Mouse (Mus musculus) stomach, postnatal 0 days (tissue): Measurements from ENCODE around the gene Cacng1. TPM values are rescaled to one million over a fixed set of nuclear protein-coding genes. Genes with fewer than 3 reads are reported as not detected.
A peak's percentile ranks its signal among the peaks of the same experiment; 100 is the strongest.

Experiments
- ATAC-seq: fragments of 200-750 bp; cut with Nextera tagmentation; 2 replicates; pipeline ENCODE4 v1.8.0; 2017; ENCODE audit not compliant: low FRiP score, low TSS enrichment
- DNase-seq: peaks from one replicate; pipeline ENCODE4 v3.0.0-alpha.2; 2016; ENCODE audit warnings: low spot score
- H3K27ac ChIP-seq: fragments of 300-500 bp; sonication (generic); replicated peaks from 2 replicates; pipeline ENCODE4 v1.5.1; 2014; ENCODE audit warnings: mild to moderate bottlenecking, control low read depth
- H3K27me3 ChIP-seq: fragments of 300-500 bp; sonication (generic); 2 replicates; pipeline ENCODE4 v1.6.1; 2014; ENCODE audit warnings: low read length; ENCODE audit not compliant: control insufficient read depth, insufficient read depth
- H3K36me3 ChIP-seq: fragments of 300-500 bp; sonication (generic); 2 replicates; pipeline ENCODE4 v1.6.1; 2014; ENCODE audit warnings: low read length, mixed read lengths; ENCODE audit not compliant: control insufficient read depth, insufficient read depth
- H3K4me1 ChIP-seq: fragments of 300-500 bp; sonication (generic); replicated peaks from 2 replicates; pipeline ENCODE4 v1.6.1; 2014; ENCODE audit warnings: antibody characterized with exemption; ENCODE audit not compliant: control insufficient read depth, insufficient read depth
- H3K4me2 ChIP-seq: fragments of 300-500 bp; sonication (generic); replicated peaks from 2 replicates; pipeline ENCODE4 v1.6.1; 2014; ENCODE audit warnings: low read depth, mild to moderate bottlenecking, control low read depth, moderate library complexity
- H3K4me3 ChIP-seq: fragments of 300-500 bp; sonication (generic); 2 replicates; pipeline ENCODE4 v1.5.1; 2014; ENCODE audit warnings: low read depth, low read length, control low read depth
- H3K9ac ChIP-seq: fragments of 300-500 bp; sonication (generic); 2 replicates; pipeline ENCODE4 v1.6.1; 2014; ENCODE audit warnings: mild to moderate bottlenecking, low read length, control low read depth, mixed read lengths
- H3K9me3 ChIP-seq: fragments of 300-500 bp; sonication (generic); 2 replicates; pipeline ENCODE4 v1.6.1; 2016; ENCODE audit warnings: low read length; ENCODE audit not compliant: control insufficient read depth
- CTCF ChIP-seq: IDR thresholded peaks from 2 replicates; pipeline ENCODE4 v1.5.1; 2016; ENCODE audit warnings: antibody characterized with exemption, low read depth, mild to moderate bottlenecking, moderate library complexity
- EP300 ChIP-seq: optimal IDR thresholded peaks from 2 replicates; pipeline ENCODE3; 2016; ENCODE audit warnings: antibody characterized with exemption
- WGBS: fragments of 180-500 bp; shearing (Covaris S2); extraction: QIAGEN DNeasy Blood & Tissue Kit; methylation state at CpG from one replicate; pipeline ENCODE4 v1.1.7; 2014; 5-methylcytosine and 5-hydroxymethylcytosine counted together
- polyA plus RNA-seq: library from polyadenylated mRNA; unstranded; fragments of >200 nt; fragmentation: Nextera tagmentation; extraction: Ambion mirVana; gene quantifications from 2 replicates; pipeline ENCODE4 v1.2.1, GENCODE M21; 2015

Cacng1 gene
- polyA plus RNA-seq, 1 experiment from 2014 or later, result 0.22 TPM

DNA sequence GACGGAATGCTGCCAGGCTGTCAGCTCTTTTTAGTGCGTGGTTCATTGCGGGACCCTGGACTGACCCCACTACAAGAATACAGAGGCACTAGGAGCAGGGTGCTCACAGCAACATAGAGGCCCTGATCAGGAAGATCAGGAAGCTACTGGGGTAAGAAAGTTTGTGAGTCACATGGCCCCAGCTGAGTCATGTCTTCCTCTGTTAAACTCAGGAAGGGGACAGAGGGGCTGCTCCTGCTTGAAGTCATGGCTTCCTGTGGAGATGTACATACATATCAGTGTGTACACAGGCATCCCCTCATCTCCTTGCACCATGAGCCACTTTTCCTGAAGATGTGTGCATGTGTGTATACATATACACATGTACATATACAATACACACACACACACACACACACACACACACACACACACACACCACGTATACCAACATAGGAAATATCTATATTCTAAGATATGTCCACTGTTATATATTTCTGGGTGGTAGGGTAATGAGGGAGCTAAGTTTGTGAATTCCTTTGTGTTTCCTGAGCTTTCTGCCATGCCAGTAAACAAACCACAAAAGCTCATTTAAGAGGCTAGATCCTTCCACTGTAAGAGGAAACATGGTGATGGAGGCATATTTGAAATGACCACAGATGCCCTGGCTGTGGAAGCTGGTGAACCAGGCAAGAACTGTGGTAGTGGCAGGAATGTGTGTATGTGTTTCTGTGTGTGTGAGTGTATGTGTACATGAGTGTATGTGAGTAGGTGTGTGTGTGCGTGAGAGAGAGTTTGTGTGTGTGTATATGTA is 32.1 kb upstream of the Cacng1 start:
- no peak overlapping the region for H3K4me2 ChIP-seq
- no peak overlapping the region for H3K4me3 ChIP-seq
- H3K27ac ChIP-seq, result no peak overlapping the region
- 67% methylated on average over 5 of the region's 5 CpGs for WGBS
- H3K9ac ChIP-seq, result no peak overlapping the region
- no peak for TF ChIP-seq EP300
- no peak for TF ChIP-seq CTCF
- ATAC-seq (no peak), DNase-seq (no peak)
- no peaks in the 10 kb centered on the region for H3K27me3 ChIP-seq
- H3K4me1 ChIP-seq, result no peaks in the 10 kb centered on the region
- H3K36me3 ChIP-seq, result no peaks in the 10 kb centered on the region
- H3K9me3 ChIP-seq, result no peaks in the 10 kb centered on the region

DNA sequence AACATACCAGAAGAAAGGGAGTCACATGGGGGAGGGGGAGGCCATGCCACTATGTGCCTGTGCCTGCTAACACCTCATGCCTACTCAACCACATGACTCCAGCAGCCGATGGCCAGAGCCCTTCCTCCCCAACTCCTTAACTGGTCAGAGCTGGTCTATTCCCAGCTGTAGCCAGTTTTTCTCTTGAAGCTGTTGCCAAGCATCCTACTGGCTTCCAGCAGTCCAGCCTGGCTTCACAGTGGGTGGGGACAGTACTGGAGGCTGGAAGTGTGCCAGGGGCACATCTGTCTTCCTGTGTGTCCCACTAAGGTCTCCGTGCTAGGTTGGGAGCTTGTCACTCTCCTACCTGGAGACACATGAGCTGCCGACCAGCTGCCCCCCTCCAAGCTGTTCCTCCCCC is 26.8 kb upstream of the Cacng1 start:
- H3K4me1 ChIP-seq, result no peaks in the 10 kb centered on the region
- H3K27me3 ChIP-seq, result no peaks in the 10 kb centered on the region
- no peaks in the 10 kb centered on the region for H3K9me3 ChIP-seq
- H3K9ac ChIP-seq, result no peak overlapping the region
- no peak overlapping the region for H3K4me2 ChIP-seq
- 37% methylated on average over 3 of the region's 3 CpGs for WGBS
- H3K36me3 ChIP-seq, result no peaks in the 10 kb centered on the region
- no peak for TF ChIP-seq EP300
- no peak for TF ChIP-seq CTCF
- DNase-seq (no peak), ATAC-seq (no peak)
- H3K27ac ChIP-seq, result no peak overlapping the region
- H3K4me3 ChIP-seq, result no peak overlapping the region

DNA sequence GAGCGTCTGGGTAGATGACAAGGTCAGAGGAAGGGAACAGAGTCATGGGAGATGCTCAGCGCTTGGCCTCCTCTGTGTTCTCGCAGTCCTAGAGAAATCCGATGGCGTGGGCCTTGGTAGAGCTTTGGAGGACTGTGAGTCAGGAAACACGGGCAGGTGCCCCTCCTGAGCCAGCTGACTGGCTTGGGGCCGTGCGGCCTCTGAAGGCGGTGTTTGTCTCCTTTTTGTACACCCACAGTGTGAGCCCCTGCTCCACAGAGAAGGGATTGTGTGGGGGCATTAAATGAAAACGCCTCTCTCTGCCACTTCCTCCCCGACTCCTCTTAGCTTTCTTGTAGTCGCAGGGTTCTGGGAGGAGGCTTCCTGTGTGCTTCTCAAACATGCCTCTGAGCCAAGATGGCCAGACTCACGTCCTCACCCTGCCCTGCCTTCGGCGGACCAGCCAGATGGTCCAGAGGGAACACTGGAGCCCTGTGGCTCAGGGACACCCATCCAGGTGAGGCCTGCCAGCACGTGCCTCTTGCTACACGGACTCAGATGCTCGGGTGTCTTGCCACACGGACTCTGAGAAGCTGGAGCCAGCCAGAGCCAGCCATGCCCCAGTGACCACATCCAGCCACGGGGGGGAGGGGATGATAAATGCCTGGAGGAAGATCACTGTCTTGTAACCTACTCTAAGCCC is 22.2 kb upstream of the Cacng1 start:
- Histone ChIP-seq H3K4me3 (no peak overlapping the region), H3K9me3 (no peaks in the 10 kb centered on the region), H3K4me1 (no peaks in the 10 kb centered on the region), H3K27me3 (no peaks in the 10 kb centered on the region), H3K4me2 (no peak overlapping the region), H3K36me3 (no peaks in the 10 kb centered on the region), H3K9ac (no peak overlapping the region), H3K27ac (no peak overlapping the region)
- DNase-seq, result no peak
- TF ChIP-seq CTCF, result no peak
- TF ChIP-seq EP300, result no peak
- WGBS, result 77% methylated on average over 20 of the region's 20 CpGs
- ATAC-seq, result no peak

DNA sequence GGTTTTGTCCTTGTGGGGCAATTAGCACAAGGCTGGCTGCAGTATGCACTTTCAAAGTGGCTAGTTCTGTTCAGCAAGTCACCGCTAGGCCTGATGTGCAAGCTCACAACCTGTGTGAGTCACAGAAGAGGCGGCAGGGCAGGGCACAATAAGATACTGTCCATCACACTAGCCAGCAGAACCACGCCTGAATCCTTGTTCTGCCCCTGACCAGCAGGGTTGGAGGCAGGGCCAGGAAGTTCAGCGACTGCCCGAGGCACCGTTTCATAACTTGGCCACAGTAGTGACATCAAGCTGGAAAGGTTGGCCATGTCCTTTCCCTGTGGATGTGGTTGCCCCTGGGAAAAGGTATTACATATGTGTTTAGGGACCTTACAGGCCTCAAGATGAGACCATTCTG is 21.6 kb upstream of the Cacng1 start:
- H3K9ac ChIP-seq, result no peak overlapping the region
- ATAC-seq (no peak), DNase-seq (no peak)
- H3K4me1 ChIP-seq, result no peaks in the 10 kb centered on the region
- H3K9me3 ChIP-seq, result no peaks in the 10 kb centered on the region
- WGBS, result 74% methylated on average over 6 of the region's 6 CpGs
- H3K4me3 ChIP-seq, result no peak overlapping the region
- H3K36me3 ChIP-seq, result no peaks in the 10 kb centered on the region
- no peaks in the 10 kb centered on the region for H3K27me3 ChIP-seq
- no peak for TF ChIP-seq EP300
- no peak for TF ChIP-seq CTCF
- no peak overlapping the region for H3K4me2 ChIP-seq
- no peak overlapping the region for H3K27ac ChIP-seq

DNA sequence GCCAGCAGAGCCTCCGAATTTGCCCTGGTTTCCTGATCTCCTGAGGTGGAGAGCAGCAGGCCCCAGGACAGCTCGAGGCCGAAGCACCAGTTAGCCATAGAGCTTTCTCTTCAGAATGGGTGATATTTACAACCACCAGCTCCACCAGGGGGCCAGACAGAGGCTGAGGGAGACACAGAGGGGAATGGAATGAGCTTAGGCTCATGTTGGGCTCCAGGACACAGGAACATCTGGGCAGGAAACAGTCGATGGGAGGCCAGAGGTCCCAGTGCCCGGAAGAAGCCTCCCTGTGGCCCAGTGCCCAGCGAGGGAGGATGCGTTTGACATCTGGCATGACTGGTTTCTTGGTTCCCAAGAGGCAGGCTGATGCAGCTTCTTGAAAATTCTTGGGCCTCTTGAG is 17.8 kb upstream of the Cacng1 start:
- no peaks in the 10 kb centered on the region for H3K9me3 ChIP-seq
- no peak overlapping the region for H3K4me2 ChIP-seq
- DNase-seq (no peak), ATAC-seq (no peak)
- H3K36me3 ChIP-seq, result no peaks in the 10 kb centered on the region
- 78% methylated on average over 7 of the region's 7 CpGs for WGBS
- TF ChIP-seq EP300 (no peak), CTCF (peak; percentile 37)
- no peaks in the 10 kb centered on the region for H3K4me1 ChIP-seq
- H3K27me3 ChIP-seq, result no peaks in the 10 kb centered on the region
- no peak overlapping the region for H3K9ac ChIP-seq
- no peak overlapping the region for H3K27ac ChIP-seq
- no peak overlapping the region for H3K4me3 ChIP-seq

DNA sequence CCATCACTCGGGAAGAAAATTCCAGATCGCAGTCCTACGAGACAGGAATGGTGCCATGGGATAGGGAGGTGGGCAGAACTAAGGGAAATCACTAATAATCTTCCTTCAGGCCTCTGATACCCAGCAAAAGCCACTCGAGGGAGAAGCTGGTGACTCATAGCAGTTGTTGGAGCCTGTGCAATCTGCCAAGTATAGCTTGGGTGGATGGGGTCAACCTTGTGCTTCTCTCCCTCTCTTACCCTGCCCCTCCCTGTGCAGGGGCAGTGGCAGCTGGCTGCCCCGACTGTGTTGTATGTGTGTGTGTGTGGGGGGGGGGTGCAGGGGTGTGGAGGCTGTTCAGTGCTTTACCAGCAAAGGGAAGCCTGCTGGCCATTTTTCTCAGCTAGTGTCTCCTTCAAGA is 15.2 kb upstream of the Cacng1 start:
- Histone ChIP-seq H3K36me3 (no peaks in the 10 kb centered on the region), H3K4me1 (no peaks in the 10 kb centered on the region), H3K27me3 (no peaks in the 10 kb centered on the region), H3K4me3 (no peak overlapping the region), H3K9ac (no peak overlapping the region), H3K27ac (no peak overlapping the region), H3K4me2 (no peak overlapping the region), H3K9me3 (no peaks in the 10 kb centered on the region)
- peak; percentile 21; the same call in 1 of the 2 replicates for ATAC-seq
- 62% methylated on average over 5 of the region's 5 CpGs for WGBS
- no peak for DNase-seq
- TF ChIP-seq CTCF (no peak), EP300 (no peak)
